Mouse (Mus musculus): ENCODE data around the gene Col6a4. TPM values are rescaled to one million over a fixed set of nuclear protein-coding genes. Genes with fewer than 3 reads are reported as not detected.

The Col6a4 gene
- polyA plus RNA-seq, 2 experiments = 0.12 to 0.53 TPM

DNA sequence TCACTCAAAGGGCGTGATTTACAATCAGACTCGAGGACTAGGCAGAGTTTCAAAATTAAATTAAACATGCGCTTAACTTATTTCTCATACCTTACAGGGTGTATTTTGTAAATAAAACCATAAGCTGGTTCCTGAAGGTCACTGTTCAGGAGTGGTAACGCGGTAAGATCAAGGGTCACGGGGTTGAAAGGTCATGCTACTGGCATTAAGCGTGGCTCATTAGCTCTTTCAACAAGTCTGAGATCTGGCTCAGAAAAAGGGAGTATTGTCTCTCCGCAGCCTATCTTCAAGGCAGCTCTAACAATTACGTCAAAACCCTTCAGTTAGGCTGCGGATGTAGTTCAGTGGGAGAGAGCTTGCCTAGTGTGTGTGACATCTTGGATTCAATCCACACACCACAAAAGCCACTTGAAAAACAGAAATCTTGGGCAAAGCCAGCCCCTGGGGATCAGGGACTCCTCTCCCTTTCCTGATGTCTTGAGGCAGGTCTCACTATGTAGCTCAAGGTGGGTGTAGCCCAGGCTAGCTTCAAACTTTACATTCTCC, 41.2 kb upstream of the Col6a4 start:
- no peak for DNase-seq (ENCODE audit: low spot score)
- no peak overlapping the region for H3K4me2 ChIP-seq (replicated peaks; ENCODE audit: low read depth, low read length, severe bottlenecking)
- H3K4me1 ChIP-seq (ENCODE audit: control insufficient read depth, insufficient read depth, low read length) = 0 out of 2 replicates have a peak, but pooled peaks cover 5% of the 10 kb centered on the region
- H3K36me3 ChIP-seq (ENCODE audit: control insufficient read depth, insufficient read depth, low read length) = no peaks in the 10 kb centered on the region
- TF ChIP-seq POLR2A (IDR thresholded peaks at IDR 0.05; ENCODE audit: borderline replicate concordance, extremely low read depth, insufficient read depth, insufficient read length) = no peak
- no peak overlapping the region for H3K9ac ChIP-seq (ENCODE audit: low read depth, low read length, severe bottlenecking)
- H3K27ac ChIP-seq (replicated peaks; ENCODE audit: low read depth, low read length) = no peak overlapping the region
- no peaks in the 10 kb centered on the region for H3K27me3 ChIP-seq (ENCODE audit: control insufficient read depth, insufficient read depth, low read length)
- H3K4me3 ChIP-seq (replicated peaks; ENCODE audit: low read length) = no peak overlapping the region
- WGBS = 49% methylated on average over 10 of the region's 10 CpGs
- no peaks in the 10 kb centered on the region for H3K9me3 ChIP-seq (ENCODE audit: control insufficient read depth, low read length)
- ATAC-seq (ENCODE audit: low FRiP score, low read depth) = no peak

GRCm38 (mm10) chr9:106130250-106130649, 33.7 kb upstream of the Col6a4 start:
- Histone ChIP-seq H3K27ac (replicated peaks; ENCODE audit: low read depth, low read length) (no peak overlapping the region), H3K9ac (ENCODE audit: low read depth, low read length, severe bottlenecking) (no peak overlapping the region), H3K36me3 (ENCODE audit: control insufficient read depth, insufficient read depth, low read length) (no peaks in the 10 kb centered on the region), H3K4me2 (replicated peaks; ENCODE audit: low read depth, low read length, severe bottlenecking) (no peak overlapping the region), H3K4me3 (replicated peaks; ENCODE audit: low read length) (no peak overlapping the region), H3K9me3 (ENCODE audit: control insufficient read depth, low read length) (no peaks in the 10 kb centered on the region), H3K4me1 (ENCODE audit: control insufficient read depth, insufficient read depth, low read length) (no peaks in the 10 kb centered on the region), H3K27me3 (ENCODE audit: control insufficient read depth, insufficient read depth, low read length) (no peaks in the 10 kb centered on the region)
- DNase-seq (ENCODE audit: low spot score) = no peak
- no peak for ATAC-seq (ENCODE audit: low FRiP score, low read depth)
- WGBS = 79% methylated on average over 7 of the region's 7 CpGs
- TF ChIP-seq POLR2A (IDR thresholded peaks at IDR 0.05; ENCODE audit: borderline replicate concordance, extremely low read depth, insufficient read depth, insufficient read length) = no peak

- no peaks in the 10 kb centered on the region for H3K4me1 ChIP-seq (ENCODE audit: control insufficient read depth, insufficient read depth, low read length)
Observed at GRCm38 (mm10) chr9:106129072-106129471, 32.5 kb upstream of the Col6a4 start.

GRCm38 (mm10) chr9:106126786-106127251, 30.2 kb upstream of the Col6a4 start:
- no peak for ATAC-seq (ENCODE audit: low FRiP score, low read depth)
- WGBS = 41% methylated on average over 2 of the region's 2 CpGs
- DNase-seq (ENCODE audit: low spot score) = no peak

More at GRCm38 (mm10) chr9:106129072-106129471, 32.5 kb upstream of the Col6a4 start:
- Histone ChIP-seq H3K4me2 (replicated peaks; ENCODE audit: low read depth, low read length, severe bottlenecking) (no peak overlapping the region), H3K4me3 (replicated peaks; ENCODE audit: low read length) (no peak overlapping the region), H3K27me3 (ENCODE audit: control insufficient read depth, insufficient read depth, low read length) (no peaks in the 10 kb centered on the region), H3K27ac (replicated peaks; ENCODE audit: low read depth, low read length) (no peak overlapping the region), H3K9ac (ENCODE audit: low read depth, low read length, severe bottlenecking) (no peak overlapping the region), H3K9me3 (ENCODE audit: control insufficient read depth, low read length) (no peaks in the 10 kb centered on the region), H3K36me3 (ENCODE audit: control insufficient read depth, insufficient read depth, low read length) (no peaks in the 10 kb centered on the region)
- no peak for TF ChIP-seq POLR2A (IDR thresholded peaks at IDR 0.05; ENCODE audit: borderline replicate concordance, extremely low read depth, insufficient read depth, insufficient read length)
- DNase-seq (ENCODE audit: low spot score) = no peak
- 81% methylated on average over 2 of the region's 2 CpGs for WGBS
- no peak for ATAC-seq (ENCODE audit: low FRiP score, low read depth)

GRCm38 (mm10) chr9:106123599-106123998, 27.0 kb upstream of the Col6a4 start:
- Histone ChIP-seq H3K27ac (replicated peaks; ENCODE audit: low read depth, low read length) (no peak overlapping the region), H3K27me3 (ENCODE audit: control insufficient read depth, insufficient read depth, low read length) (no peaks in the 10 kb centered on the region), H3K4me1 (ENCODE audit: control insufficient read depth, insufficient read depth, low read length) (no peaks in the 10 kb centered on the region), H3K4me3 (replicated peaks; ENCODE audit: low read length) (no peak overlapping the region), H3K9ac (ENCODE audit: low read depth, low read length, severe bottlenecking) (no peak overlapping the region), H3K9me3 (ENCODE audit: control insufficient read depth, low read length) (no peaks in the 10 kb centered on the region), H3K4me2 (replicated peaks; ENCODE audit: low read depth, low read length, severe bottlenecking) (no peak overlapping the region), H3K36me3 (ENCODE audit: control insufficient read depth, insufficient read depth, low read length) (no peaks in the 10 kb centered on the region)
- no peak for DNase-seq (ENCODE audit: low spot score)
- 43% methylated on average over 4 of the region's 4 CpGs for WGBS
- no peak for TF ChIP-seq POLR2A (IDR thresholded peaks at IDR 0.05; ENCODE audit: borderline replicate concordance, extremely low read depth, insufficient read depth, insufficient read length)
- no peak for ATAC-seq (ENCODE audit: low FRiP score, low read depth)

More at GRCm38 (mm10) chr9:106126786-106127251, 30.2 kb upstream of the Col6a4 start:
- Histone ChIP-seq H3K9me3 (ENCODE audit: control insufficient read depth, low read length) (no peaks in the 10 kb centered on the region), H3K4me1 (ENCODE audit: control insufficient read depth, insufficient read depth, low read length) (no peaks in the 10 kb centered on the region), H3K27ac (replicated peaks; ENCODE audit: low read depth, low read length) (no peak overlapping the region), H3K4me3 (replicated peaks; ENCODE audit: low read length) (no peak overlapping the region), H3K9ac (ENCODE audit: low read depth, low read length, severe bottlenecking) (no peak overlapping the region), H3K27me3 (ENCODE audit: control insufficient read depth, insufficient read depth, low read length) (no peaks in the 10 kb centered on the region), H3K36me3 (ENCODE audit: control insufficient read depth, insufficient read depth, low read length) (no peaks in the 10 kb centered on the region), H3K4me2 (replicated peaks; ENCODE audit: low read depth, low read length, severe bottlenecking) (no peak overlapping the region)
- no peak for TF ChIP-seq POLR2A (IDR thresholded peaks at IDR 0.05; ENCODE audit: borderline replicate concordance, extremely low read depth, insufficient read depth, insufficient read length)

All from limb, embryonic 14.5 days (tissue).